Mouse (Mus musculus) T-helper 2 cell (primary cell): Measurements from ENCODE around the gene Pycr1.

ENCODE experiments used
- in situ Hi-C: fragments of 300-600 bp; cut with MboI, MseI; formaldehyde crosslinking; loops from one replicate; pipeline ENCODE4 v1.15.1; 2025; ENCODE audit warnings: high pct_unique_total_duplicates

Pycr1 gene

GRCm38 (mm10) chr11:120627468-120628300, 15.9 kb downstream of the Pycr1 start:
- in situ Hi-C loops: loop anchor here (10.0 kb wide), 1 partner anchor 87 kb away; the partner anchor contains the start of genes Cenpx and Lrrc45

- in situ Hi-C loops: loop anchor here (10.0 kb wide), 1 partner anchor 88 kb away; the partner anchor contains the start of genes Cenpx and Lrrc45
Observed at GRCm38 (mm10) chr11:120626785-120627467, 16.6 kb downstream of the Pycr1 start.

- in situ Hi-C loops: loop anchor here (10.0 kb wide), 1 partner anchor 90 kb away; the partner anchor contains the start of genes Cenpx and Lrrc45
Observed at GRCm38 (mm10) chr11:120625152-120625775, 18.3 kb downstream of the Pycr1 start, which contains the start of gene Sirt7. TSS of gene Sirt7 (minus strand) at chr11:120625240.

GRCm38 (mm10) chr11:120624680-120625111, 18.9 kb downstream of the Pycr1 start:
- in situ Hi-C loops: loop anchor here (10.0 kb wide), 1 partner anchor 90 kb away; the partner anchor contains the start of genes Cenpx and Lrrc45

GRCm38 (mm10) chr11:120623961-120624679, 19.4 kb downstream of the Pycr1 start:
- in situ Hi-C loops: loop anchor here (10.0 kb wide), 1 partner anchor 91 kb away; the partner anchor contains the start of genes Cenpx and Lrrc45

- in situ Hi-C loops: loop anchor here (10.0 kb wide), 1 partner anchor 92 kb away; the partner anchor contains the start of genes Cenpx and Lrrc45
Observed at GRCm38 (mm10) chr11:120622805-120623204, 20.8 kb downstream of the Pycr1 start.

- in situ Hi-C loops: loop anchor here (10.0 kb wide), 1 partner anchor 95 kb away; the partner anchor contains the start of genes Cenpx and Lrrc45
Observed at GRCm38 (mm10) chr11:120620195-120620594, 23.4 kb downstream of the Pycr1 start.

- in situ Hi-C loops: no loop called here
Observed at GRCm38 (mm10) chr11:120618619-120619535, 24.7 kb downstream of the Pycr1 start.

- in situ Hi-C loops: no loop called here
Observed at GRCm38 (mm10) chr11:120617519-120618112, 26.0 kb downstream of the Pycr1 start, which contains the start of gene Pcyt2. TSS of gene Pcyt2 (minus strand) at chr11:120617936.

- in situ Hi-C loops: no loop called here
Observed at GRCm38 (mm10) chr11:120616617-120617294, 26.8 kb downstream of the Pycr1 start.

GRCm38 (mm10) chr11:120615606-120616203, 27.9 kb downstream of the Pycr1 start:
- in situ Hi-C loops: no loop called here

GRCm38 (mm10) chr11:120615167-120615566, 28.4 kb downstream of the Pycr1 start:
- in situ Hi-C loops: no loop called here

GRCm38 (mm10) chr11:120613976-120614375, 29.6 kb downstream of the Pycr1 start:
- in situ Hi-C loops: no loop called here

GRCm38 (mm10) chr11:120613481-120613972, 30.0 kb downstream of the Pycr1 start:
- in situ Hi-C loops: no loop called here

- in situ Hi-C loops: no loop called here
Observed at GRCm38 (mm10) chr11:120612763-120613162, 30.8 kb downstream of the Pycr1 start.

GRCm38 (mm10) chr11:120610477-120611046, 33.0 kb downstream of the Pycr1 start:
- in situ Hi-C loops: no loop called here

- in situ Hi-C loops: no loop called here
Observed at GRCm38 (mm10) chr11:120609250-120609649, 34.3 kb downstream of the Pycr1 start.
